Mouse (Mus musculus) megakaryocyte-erythroid progenitor cell, adult 5-6 weeks (primary cell): ENCODE measurements around the gene Zcwpw1. TPM values are rescaled to one million over a fixed set of nuclear protein-coding genes. Genes with fewer than 3 reads are reported as not detected.
A peak's percentile ranks its signal among the peaks of the same experiment; 100 is the strongest.
"Not testable (repeated sequence)": the region's sequence is repeated elsewhere in the genome, so short reads cannot be mapped to it uniquely, and the experiment has no call there.

Source experiments
- ATAC-seq: replicated peaks from 2 replicates; pipeline ENCODE4 v1.8.0; 2016; ENCODE audit warnings: mild to moderate bottlenecking, inconsistent platforms; ENCODE audit not compliant: severe bottlenecking, poor library complexity, low FRiP score, low TSS enrichment
- total RNA-seq, 2 experiments: library from RNA; stranded (forward) in 1 of 2; stranded (reverse) in 1 of 2; fragments of 200-1000, 215-1000 nt in 1 of 2; fragments of >200 nt in 1 of 2; fragmentation: Nextera tagmentation in 1 of 2; gene quantifications; 2 replicates each; pipeline ENCODE4 v1.2.3; 2014 to 2017

The Zcwpw1 gene
- total RNA-seq (2014; fragmentation: Nextera tagmentation) (4.2 and 5.5 TPM in 2 replicates), total RNA-seq (2017) (7.8 and 18.7 TPM in 2 replicates)

DNA sequence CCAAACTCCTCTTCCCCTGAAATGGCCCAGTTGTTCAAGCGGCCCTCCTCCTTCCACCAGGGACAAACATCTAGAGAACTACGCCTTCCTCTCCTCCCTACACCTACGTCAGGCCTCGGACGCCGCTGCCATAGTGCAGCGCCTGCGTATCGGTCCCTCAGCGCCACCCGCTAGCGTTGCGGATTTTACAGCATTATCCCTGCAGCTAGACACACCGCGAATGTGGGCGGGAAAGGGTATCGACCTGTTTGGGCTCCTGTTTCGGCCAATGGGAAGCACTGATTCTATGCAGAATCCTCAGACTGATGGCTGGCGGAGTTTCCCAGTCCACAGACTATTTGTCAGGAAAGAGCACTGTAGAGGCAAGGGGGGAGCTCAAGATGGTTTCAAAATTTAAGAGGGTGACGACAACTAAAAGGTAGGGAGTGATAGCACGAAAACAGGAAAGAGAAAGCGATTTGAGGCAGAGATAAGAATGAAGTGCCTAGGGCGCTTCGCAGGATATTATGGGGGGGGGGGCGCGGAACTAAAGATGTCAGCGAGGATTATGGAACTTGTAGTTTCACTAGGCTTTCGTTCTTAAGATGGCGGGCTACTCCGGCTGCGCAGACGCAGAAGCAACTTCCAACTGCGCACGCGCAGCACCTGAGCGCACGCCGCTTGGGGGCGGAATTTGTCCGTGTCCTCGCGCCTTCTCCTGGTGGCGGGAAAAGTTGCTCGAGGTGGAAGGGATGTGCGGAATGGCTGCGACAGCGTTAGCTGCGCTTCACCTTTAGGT lies at the start of gene Zcwpw1, which contains the start of gene Mepce:
Zcwpw1 (plus strand) TSS at position 648 of the 778 bp plus-strand sequence.
Mepce (minus strand) TSS at position 505 of the 778 bp plus-strand sequence.
- peak; percentile 71 for ATAC-seq

DNA sequence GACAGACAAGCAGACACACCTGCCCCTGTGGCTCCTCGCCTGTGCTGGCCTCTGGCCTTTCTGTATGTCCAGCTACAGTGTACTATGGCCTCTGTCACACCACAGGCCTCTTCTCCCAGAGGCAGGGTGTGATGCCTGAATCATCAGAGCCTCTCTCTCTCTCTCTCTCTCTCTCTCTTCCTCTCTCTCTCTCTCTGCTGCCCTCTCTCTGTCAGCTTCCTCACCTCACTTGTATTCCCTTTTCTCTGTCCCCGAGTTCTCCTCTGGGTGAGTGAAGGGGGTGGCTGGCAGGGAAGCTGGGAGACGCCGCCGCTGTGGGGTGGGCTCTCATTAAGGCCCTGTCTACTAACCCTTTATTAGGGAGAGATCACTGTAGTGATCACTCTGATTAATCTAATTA lies 49.1 kb upstream of the Zcwpw1 start:
- ATAC-seq = no peak

DNA sequence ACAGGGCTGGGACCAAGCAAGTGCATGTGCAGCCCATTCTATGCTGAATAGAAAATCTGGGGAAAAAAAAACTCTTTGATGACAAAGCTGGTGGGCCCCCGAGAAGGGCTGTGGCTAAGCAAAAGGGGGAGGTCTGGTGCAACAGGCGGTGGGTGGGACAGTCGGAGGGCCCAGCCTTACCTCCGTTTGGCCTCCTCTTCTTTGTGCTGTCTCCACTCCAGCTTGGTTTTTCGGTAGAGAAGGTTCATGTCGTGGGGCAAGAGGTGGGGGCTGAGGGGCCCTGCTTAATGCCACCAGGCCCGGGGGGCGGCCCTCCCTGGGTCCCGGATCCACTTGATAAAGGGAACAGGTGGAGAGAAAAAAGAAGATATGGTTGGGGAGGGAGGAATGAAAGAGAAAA lies 48.1 kb upstream of the Zcwpw1 start:
- ATAC-seq = no peak

DNA sequence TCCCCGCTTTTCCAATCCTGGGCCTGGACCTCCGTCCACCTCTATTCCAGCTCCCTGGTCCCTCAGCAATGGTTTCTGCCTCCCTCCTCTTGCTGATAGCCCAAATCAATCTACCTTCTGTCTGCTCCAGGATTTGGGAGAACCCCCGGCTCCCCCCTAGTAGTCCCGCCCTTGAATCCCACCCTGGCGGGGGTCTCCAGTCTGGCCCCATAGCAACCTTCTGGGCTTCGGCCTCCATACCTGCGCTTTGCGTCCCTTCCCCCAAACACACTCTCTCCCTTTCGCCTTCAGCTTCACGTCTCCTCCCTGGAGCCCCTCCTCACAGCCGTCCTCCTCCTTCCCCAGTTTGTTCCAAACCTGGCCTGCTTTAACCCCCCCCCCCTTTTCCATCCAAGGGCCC lies 47.1 kb upstream of the Zcwpw1 start:
- ATAC-seq = no peak

DNA sequence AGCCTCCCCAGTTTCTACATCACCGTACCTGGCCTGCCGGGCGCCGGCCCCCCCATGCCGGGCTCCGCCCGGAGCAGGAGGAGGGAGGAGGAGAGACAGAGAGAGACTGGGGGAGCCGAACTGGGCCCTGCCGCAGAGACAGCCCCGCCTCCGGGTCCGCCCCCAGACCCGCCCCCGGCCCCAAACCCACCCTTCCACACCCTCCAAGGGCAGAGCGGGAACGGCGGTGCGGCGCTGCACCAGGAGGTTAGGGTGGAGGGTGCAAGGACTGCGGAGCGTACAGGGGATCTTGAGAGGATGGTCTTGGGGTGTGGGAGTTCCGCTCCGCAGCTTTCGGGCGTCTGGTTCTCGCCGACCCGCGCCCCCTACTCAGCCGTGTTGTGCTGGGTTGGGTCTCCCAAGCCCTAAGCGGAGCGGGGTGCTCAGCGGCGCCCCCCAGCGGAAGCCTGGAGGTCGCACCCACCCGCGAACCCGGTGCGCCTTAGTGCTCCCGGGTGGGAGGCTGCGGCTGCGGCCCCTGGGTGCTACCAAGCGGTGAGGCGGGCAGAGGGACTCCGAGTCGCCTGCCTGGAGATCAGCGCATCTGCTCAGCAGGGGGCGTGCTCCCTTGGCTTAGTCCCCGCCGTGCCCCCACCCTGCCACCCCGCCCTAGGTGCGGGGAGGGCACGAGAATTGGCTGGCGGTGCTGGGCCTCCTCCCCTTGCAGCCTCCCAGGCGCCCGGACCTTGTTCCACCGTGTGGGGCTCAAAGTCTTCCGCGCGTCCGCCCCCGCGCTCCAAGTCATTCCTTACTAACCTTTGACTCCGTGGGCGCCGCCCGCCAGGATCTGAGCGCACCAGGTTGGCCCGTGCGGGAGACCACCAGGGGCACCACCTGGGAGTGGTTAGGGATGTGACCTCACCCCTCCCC lies 46.3 kb upstream of the Zcwpw1 start, which contains the start of gene Nyap1:
Nyap1 (minus strand) TSS at position 585 of the 909 bp plus-strand sequence.
- peak; percentile 69 for ATAC-seq

DNA sequence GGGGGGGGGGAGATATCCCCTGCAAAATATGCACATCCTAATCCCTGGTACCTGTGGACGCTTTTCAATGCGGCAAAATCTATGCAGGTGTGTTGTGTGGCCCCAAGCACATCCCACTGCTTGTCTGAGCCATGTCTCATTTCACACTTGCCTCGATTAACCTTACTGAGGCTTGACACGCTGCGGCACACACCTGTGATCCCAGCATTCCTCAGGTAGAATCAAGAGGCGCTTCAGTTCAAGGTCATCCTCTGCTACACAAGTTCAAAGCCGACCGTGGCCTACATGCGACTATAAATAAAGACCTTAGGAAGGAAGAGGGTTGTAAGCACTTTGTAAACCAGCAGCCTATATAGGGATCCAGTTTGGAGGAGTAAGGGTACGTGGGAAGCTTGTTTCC lies 45.5 kb upstream of the Zcwpw1 start:
- no peak for ATAC-seq

DNA sequence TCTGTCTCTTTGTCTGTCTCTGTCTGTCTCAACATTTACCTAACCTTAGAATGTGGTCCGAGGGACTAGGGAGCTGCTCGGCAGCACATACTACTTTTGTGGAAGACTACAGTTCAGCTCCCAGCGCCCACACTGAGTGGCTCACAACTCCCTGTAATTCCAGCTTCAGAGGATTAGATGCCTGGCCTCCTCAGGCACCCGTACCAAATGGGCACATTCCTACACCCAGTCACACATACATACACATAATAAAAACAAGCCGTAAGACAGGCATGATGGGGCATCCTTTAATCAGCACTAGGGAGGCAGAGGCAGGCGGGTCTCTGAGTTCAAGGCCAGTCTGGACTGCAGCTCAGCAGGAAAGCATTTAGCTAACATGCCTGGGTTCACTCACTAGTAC lies 44.8 kb upstream of the Zcwpw1 start:
- ATAC-seq = no peak

DNA sequence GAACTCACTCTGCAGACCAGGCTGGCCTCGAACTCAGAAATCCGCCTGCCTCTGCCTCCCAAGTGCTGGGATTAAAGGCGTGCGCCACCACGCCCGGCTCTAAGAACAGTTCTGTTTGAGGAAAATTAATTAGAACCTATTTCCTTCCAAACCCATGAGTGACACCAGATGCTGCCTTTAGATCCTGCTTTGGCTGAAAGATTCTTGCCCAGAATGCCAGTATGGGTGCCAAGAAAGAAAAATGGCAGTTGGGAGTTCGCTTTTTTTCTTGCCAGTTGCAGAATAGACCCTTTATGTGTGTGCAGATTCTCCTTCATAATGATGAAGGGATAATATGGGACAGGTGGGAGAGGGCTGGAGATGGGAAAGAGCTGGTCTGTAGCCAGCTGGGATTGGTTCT lies 43.4 kb upstream of the Zcwpw1 start:
- no peak for ATAC-seq

DNA sequence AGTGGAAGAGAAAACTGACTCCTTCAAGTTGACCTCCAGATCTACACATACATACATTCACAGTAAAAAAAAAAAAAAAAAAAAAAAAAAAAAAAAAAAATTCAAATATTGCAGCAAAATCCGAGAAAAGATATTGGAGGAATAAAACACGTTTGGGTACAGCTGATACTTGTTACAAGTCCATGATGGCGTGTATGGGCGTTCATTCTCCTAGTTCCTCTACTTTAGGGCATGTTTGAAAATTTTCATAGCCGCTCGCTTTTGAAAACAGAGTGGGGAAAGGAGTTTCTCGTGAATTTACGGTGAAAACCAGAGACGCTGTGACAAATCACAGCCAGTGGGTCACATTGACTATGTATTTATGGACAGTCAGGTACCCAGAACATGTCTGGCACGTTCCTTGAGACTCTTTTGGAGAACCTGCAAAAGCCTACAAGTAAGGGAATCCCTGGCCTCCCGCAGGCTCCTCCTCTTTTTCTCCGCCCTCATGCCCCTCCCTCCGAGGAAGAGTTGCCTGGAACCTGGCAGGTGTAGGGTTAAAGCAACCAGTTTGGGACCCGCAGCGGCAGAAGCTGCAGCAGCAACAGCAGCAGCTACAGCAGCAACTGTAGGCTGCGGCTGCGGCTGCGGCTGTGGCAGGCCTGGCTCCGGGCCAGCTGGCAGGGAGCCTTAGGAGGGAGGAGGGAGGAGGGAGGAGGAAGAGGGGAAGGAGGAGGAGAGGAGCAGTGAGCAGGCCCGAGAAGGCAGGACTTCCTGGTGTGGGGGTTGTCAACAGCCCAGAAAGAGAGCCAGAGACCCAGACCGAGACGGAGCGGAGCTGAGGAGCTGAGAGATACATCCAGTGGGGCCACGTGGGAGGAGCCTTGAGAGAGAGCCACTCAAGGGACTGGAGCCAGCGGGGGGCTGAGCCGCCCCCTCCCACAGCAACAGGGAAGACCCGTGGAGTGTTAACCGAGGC lies 42.1 kb upstream of the Zcwpw1 start, which contains the start of gene Tsc22d4:
Tsc22d4 (plus strand) TSS at position 517 of the 958 bp plus-strand sequence.
- ATAC-seq = peak; percentile 78

DNA sequence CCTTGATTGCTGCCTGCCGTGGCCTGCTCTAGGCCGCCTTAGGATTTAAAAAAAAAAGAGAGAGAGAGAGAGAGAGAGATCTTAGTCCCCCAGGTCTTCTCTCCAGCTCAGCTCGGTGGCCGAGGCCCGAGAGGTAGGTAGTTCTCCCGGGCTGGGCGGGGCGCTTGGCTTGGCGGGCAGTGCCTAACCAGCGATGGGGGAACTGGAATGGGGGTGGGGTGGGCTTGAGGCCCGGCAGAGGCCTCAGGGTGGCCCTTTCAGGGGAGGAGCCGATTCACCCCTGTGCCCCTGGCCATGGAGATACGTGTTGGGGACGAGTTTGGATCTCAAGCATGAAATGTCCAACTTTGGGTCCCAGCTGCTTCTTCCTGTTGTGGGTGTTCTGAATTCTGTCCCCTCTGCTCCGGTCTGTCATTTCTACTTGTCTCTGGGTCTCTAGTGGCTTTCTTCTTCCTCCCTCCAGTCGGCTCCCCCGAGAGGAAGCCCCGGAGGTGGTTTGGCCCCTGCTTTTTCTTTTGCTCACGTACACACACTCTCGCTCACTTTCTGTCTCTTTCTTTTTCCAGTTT lies 41.2 kb upstream of the Zcwpw1 start:
- ATAC-seq = peak; percentile 28

DNA sequence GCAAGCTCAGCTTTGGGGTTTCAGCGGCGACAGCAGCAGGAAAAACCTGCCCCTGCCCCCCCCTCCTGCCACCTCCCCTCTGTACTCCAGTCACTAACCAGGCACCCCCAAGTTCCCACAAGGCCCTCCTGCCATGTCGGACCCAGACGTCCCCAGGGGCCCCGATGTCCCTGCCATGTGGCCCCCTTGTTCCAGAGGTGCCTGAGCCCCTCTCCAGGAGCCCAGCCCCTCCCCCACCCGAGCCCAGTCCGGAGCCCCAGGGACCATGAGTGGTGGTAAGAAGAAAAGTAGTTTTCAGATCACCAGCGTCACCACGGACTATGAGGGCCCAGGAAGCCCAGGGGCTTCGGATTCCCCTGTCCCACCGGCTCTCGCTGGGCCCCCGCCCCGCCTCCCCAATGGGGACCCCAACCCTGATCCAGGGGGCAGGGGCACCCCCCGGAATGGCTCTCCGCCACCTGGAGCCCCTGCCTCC lies 40.7 kb upstream of the Zcwpw1 start:
- ATAC-seq = no peak

DNA sequence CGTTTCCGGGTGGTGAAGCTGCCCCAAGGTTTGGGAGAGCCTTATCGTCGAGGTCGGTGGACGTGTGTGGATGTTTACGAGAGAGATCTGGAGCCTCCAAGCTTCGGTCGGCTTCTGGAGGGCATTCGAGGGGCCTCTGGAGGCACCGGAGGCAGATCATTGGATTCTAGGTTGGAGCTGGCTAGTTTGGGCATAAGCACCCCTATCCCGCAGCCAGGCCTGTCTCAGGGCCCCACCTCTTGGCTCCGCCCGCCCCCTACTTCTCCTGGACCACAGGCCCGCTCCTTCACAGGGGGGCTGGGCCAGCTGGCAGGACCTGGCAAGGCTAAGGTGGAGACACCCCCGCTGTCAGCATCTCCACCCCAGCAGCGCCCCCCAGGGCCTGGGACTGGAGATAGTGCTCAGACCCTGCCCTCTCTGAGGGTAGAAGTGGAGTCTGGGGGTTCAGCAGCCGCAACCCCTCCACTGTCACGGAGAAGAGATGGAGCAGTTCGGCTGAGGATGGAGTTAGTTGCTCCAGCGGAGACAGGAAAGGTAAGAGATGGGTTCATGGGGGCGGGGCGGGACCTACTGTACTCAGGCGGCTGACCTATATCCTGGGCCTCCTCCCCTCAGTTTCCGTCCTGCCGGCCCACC lies 40.2 kb upstream of the Zcwpw1 start:
- ATAC-seq = peak; percentile 12

DNA sequence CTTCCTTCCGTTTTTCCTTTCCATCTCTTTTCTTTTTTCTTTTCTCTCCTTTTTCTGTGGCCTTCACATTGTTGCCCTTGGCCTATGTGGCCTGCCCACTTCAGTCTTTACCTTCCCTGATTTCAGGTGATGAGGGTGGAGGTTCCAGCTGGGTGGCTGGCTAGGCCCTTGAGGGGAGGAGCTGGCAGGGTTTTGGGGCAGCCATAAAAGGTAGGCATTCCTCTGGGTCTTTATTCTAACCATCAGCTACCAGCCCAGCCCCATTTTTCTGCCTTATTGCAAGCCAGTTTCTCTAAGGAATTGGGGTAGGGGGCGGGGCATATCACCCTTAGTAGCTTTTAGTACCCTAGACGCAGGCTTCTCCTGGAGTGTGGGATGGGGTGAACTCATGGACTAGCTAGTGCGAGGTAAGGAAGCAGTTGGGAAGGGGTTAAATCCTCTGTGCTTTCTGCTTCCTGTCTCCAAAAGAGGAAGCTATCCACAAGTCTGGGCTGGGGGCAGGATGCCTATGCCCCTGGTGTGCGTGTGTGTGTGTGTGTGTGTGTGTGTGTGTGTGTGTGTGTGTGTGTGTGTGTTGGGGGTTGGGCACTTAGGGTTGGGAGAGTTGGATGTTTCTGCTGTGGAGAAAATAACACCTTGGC lies 39.3 kb upstream of the Zcwpw1 start:
- no peak for ATAC-seq

DNA sequence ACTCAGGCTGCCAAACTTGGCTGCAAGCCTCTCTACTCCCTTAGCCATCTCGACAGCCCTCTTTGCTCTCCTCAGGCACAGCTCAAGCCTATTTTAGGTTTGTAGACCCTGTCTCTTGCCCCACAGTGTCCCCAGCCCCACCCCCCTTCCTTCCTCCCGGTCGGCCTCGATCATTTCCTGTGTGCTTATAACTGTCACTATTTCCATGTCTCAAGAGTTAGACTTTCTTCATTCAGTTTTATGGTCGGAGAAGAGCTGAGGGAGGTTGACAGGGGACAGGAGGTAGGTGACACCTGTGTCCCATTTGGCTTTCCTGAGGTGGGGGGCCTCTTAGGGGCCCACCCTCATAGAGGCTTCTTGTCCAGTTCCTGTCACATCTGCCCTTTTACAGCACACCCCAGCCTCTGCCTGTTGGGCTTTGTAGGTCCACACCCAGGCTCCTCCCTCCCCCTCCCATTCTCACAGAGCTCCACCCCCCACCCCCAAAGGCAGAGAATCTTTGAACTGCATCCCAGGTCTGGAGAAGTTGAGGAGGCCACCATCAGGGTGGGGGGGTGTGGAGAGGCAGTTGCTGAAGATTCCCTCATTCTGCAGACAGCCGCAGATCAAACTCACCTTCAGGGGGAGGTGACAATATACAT lies 38.3 kb upstream of the Zcwpw1 start:
- ATAC-seq = no peak

DNA sequence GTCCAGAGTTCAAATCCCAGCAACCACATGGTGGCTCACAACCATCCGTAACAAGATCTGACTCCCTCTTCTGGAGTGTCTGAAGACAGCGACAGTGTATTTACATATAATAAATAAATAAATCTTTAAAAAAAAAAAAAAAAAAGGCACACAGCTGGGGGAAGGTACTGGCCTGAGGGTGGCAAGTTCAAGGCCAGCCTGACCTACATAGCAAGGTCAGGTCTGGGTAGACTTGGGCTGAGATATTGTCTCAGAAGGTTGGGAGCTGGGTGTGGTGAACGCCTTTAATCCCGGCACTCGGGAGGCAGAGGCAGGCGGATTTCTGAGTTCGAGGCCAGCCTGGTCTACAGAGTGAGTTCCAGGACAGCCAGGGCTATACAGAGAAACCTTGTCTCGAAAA lies 37.4 kb upstream of the Zcwpw1 start:
- not testable (repeated sequence) for ATAC-seq

DNA sequence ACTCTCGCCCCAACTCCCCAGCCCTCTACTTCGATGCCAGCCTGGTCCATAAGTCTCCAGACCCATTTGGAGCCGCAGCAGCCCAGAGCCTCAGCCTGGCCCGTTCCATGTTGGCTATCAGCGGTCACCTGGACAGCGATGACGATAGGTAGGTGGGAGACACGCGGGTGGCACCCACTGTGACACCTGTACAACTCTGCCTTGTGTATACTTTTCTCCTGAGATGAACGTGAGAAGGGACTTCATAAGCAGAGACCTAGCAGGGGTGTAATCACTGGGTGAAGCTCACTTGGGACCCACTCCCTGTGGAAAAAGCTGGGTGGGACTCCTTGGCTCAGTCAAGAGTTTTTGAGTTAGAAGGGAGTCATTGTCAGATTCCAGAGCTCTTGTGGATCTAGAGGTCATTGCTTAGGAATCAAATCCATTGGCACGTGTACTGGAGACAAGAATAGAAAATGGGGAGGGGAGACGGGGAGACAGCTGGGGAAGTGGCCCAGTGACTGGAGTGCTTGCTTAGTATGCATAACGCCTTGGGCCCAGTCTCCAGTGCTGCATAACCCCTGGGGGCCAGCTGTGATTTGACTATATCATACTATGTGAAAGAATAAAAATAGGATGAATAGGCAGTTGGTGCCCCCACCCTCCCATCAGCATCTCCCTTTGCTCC lies 36.2 kb upstream of the Zcwpw1 start:
- no peak for ATAC-seq

DNA sequence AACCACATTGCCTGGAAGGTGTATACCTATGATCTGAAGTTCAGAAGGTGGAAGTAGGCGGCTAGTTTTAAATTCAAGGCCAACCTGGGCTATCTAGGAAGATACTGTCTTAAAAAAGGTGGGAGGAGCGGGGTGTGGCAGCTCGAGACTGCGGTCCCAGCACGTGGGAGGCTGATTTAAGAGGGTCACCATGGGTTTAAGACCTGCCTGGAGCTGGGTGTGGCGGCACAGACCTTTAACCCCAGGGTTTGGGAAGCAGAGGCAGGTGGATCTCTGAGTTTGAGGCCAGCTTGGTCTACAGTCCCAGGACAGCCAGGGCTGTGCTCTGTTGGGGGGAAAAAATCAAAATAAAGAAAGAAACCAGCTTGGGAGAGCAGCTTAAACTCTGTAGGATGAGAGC lies 35.6 kb upstream of the Zcwpw1 start:
- ATAC-seq = no peak
